Mouse (Mus musculus) C2C12 (cell line): ENCODE results near the gene C1qtnf6.

Experiments
- CEBPB ChIP-seq: IDR thresholded peaks from one replicate; pipeline ENCODE4 v1.6.1; 2011; ENCODE audit warnings: low read depth, mild to moderate bottlenecking, control low read depth, moderate library complexity
- CTCF ChIP-seq: IDR thresholded peaks from one replicate; pipeline ENCODE4 v1.5.1; 2011; ENCODE audit not compliant: control insufficient read depth, insufficient read depth, insufficient read length
- FOSL1 ChIP-seq: IDR thresholded peaks from one replicate; pipeline ENCODE4 v1.8.0; 2011; ENCODE audit warnings: mild to moderate bottlenecking, low read length; ENCODE audit not compliant: poor library complexity, insufficient read depth, severe bottlenecking
- MAX ChIP-seq: IDR thresholded peaks from one replicate; pipeline ENCODE4 v1.6.1; 2011; ENCODE audit warnings: mild to moderate bottlenecking, control low read depth
- MYOD1 ChIP-seq: IDR thresholded peaks from one replicate; pipeline ENCODE4 v1.6.1; 2011; ENCODE audit warnings: low read depth; ENCODE audit not compliant: control insufficient read depth, insufficient read length
- MYOG ChIP-seq: IDR thresholded peaks from one replicate; pipeline ENCODE4 v1.6.1; 2011; ENCODE audit not compliant: control insufficient read depth, insufficient read length; ENCODE audit errors: extremely low read depth
- USF1 ChIP-seq: IDR thresholded peaks from one replicate; pipeline ENCODE4 v1.6.1; 2011; ENCODE audit warnings: low read depth, mild to moderate bottlenecking, control low read depth, moderate library complexity

- TF ChIP-seq CTCF (no peak), USF1 (no peak), MYOG (no peak), MAX (no peak), FOSL1 (no peak), MYOD1 (no peak), CEBPB (no peak)
Measured at GRCm38 (mm10) chr15:78572270-78572600, 41.0 kb upstream of the C1qtnf6 start.
